Mouse (Mus musculus) liver, adult (tissue): Measurements from ENCODE around the gene Gm11037.

Experiments used
- GATA4 ChIP-seq: IDR thresholded peaks from 2 replicates; pipeline ENCODE4 v1.6.1; 2014; ENCODE audit warnings: mild to moderate bottlenecking, low read length; ENCODE audit not compliant: insufficient replicate concordance

Gene Gm11037

GRCm38 (mm10) chr2:131179246-131179886 is 46.1 kb downstream of the Gm11037 start:
- no peak for TF ChIP-seq GATA4

GRCm38 (mm10) chr2:131179990-131180587 is 46.8 kb downstream of the Gm11037 start, which contains the start of gene Cenpb:
TSS of gene Cenpb (minus strand) at chr2:131180067.
- no peak for TF ChIP-seq GATA4
